Mouse (Mus musculus) CH12.LX (cell line): ENCODE measurements around the gene Pml. TPM values are rescaled to one million over a fixed set of nuclear protein-coding genes. Genes with fewer than 3 reads are reported as not detected.

Source experiments
- DNase-seq: peaks from one replicate; pipeline ENCODE4 v3.0.0-alpha.2; 2013; ENCODE audit errors: extremely low read depth
- H3K27ac ChIP-seq: 2 replicates; pipeline ENCODE4 v1.5.1; 2012; ENCODE audit warnings: low read depth, mild to moderate bottlenecking, control low read depth, moderate library complexity; ENCODE audit not compliant: insufficient read depth
- H3K27me3 ChIP-seq: replicated peaks from 2 replicates; pipeline ENCODE3; 2012; ENCODE audit warnings: inconsistent platforms
- H3K36me3 ChIP-seq, 2 experiments: replicated peaks in 1 of 2; 2 replicates each; pipeline versions ENCODE3 to v1.6.1; 2012; ENCODE audit warnings: inconsistent platforms in 1 of 2, low read length in 1 of 2, mild to moderate bottlenecking in 1 of 2, mixed read lengths in 1 of 2, moderate library complexity in 1 of 2; ENCODE audit not compliant: control insufficient read depth in 1 of 2, insufficient read depth in 1 of 2
- H3K4me1 ChIP-seq, 2 experiments: 2 replicates each; pipeline ENCODE4 v1.6.1; 2012; ENCODE audit warnings: inconsistent platforms in 1 of 2, moderate library complexity in 1 of 2; ENCODE audit not compliant: insufficient read depth in 2 of 2, control insufficient read depth in 1 of 2
- H3K4me2 ChIP-seq: 2 replicates; pipeline ENCODE4 v1.6.1; 2012; ENCODE audit warnings: low read depth, mild to moderate bottlenecking, control low read depth; ENCODE audit not compliant: poor library complexity, insufficient read depth, severe bottlenecking
- H3K4me3 ChIP-seq, 3 experiments: fragments of 150-350 bp in 1 of 3; sonication (generic) in 1 of 3; replicated peaks in 1 of 3; 2 replicates each; pipeline versions ENCODE3 to v1.5.1; 2011 to 2012; ENCODE audit warnings: low read depth in 2 of 3, low read length in 2 of 3, mild to moderate bottlenecking in 2 of 3, moderate library complexity in 2 of 3, control low read depth in 1 of 3, improper control_type of control experiment in 1 of 3, inconsistent platforms in 1 of 3, mixed read lengths in 1 of 3; ENCODE audit not compliant: poor library complexity in 1 of 3
- H3K79me2 ChIP-seq: replicated peaks from 2 replicates; pipeline ENCODE4 v1.6.1; 2012; ENCODE audit warnings: mild to moderate bottlenecking, moderate library complexity; ENCODE audit not compliant: control insufficient read depth, poor library complexity, insufficient read depth, severe bottlenecking; ENCODE audit errors: extremely low read depth
- H3K9ac ChIP-seq: 2 replicates; pipeline ENCODE4 v1.6.1; 2012; ENCODE audit warnings: low read depth, mild to moderate bottlenecking, control low read depth, moderate library complexity; ENCODE audit not compliant: insufficient read depth
- H3K9me3 ChIP-seq: replicated peaks from 2 replicates; pipeline ENCODE3; 2012; ENCODE audit warnings: low read length, inconsistent platforms, mixed read lengths
- BHLHE40 ChIP-seq: IDR thresholded peaks from 2 replicates; pipeline ENCODE4 v1.6.1; 2011; ENCODE audit warnings: mild to moderate bottlenecking, low read depth, low read length, improper control_type of control experiment
- CHD1 ChIP-seq: IDR thresholded peaks from 2 replicates; pipeline ENCODE4 v1.6.1; 2012; ENCODE audit warnings: low read depth, low read length, improper control_type of control experiment, inconsistent platforms
- CHD2 ChIP-seq: IDR thresholded peaks from 2 replicates; pipeline ENCODE4 v1.6.1; 2011; ENCODE audit warnings: low read length, improper control_type of control experiment
- CTCF ChIP-seq, 2 experiments: IDR thresholded peaks in 1 of 2; conservative IDR thresholded peaks in 1 of 2; 2 replicates each; pipeline ENCODE4 v1.5.1; 2011 to 2012; ENCODE audit warnings: low read depth in 2 of 2, low read length in 2 of 2, improper control_type of control experiment in 1 of 2, inconsistent platforms in 1 of 2, mild to moderate bottlenecking in 1 of 2, moderate library complexity in 1 of 2
- E2F4 ChIP-seq: IDR thresholded peaks from 2 replicates; pipeline ENCODE4 v1.6.1; 2011; ENCODE audit warnings: low read depth, low read length, improper control_type of control experiment; ENCODE audit not compliant: insufficient replicate concordance
- ELF1 ChIP-seq: IDR thresholded peaks from 2 replicates; pipeline ENCODE4 v1.6.1; 2014; ENCODE audit warnings: low read depth, mild to moderate bottlenecking, inconsistent platforms, low read length, improper control_type of control experiment
- EP300 ChIP-seq: IDR thresholded peaks from 2 replicates; pipeline ENCODE4 v1.6.1; 2011; ENCODE audit warnings: low read length, improper control_type of control experiment
- ETS1 ChIP-seq: conservative IDR thresholded peaks from 2 replicates; pipeline ENCODE4 v1.6.1; 2012; ENCODE audit warnings: low read depth, mild to moderate bottlenecking, inconsistent platforms, low read length, improper control_type of control experiment, moderate library complexity
- IRF4 ChIP-seq: IDR thresholded peaks from 2 replicates; pipeline ENCODE4 v1.6.1; 2014; ENCODE audit warnings: low read depth, mild to moderate bottlenecking, inconsistent platforms, low read length, improper control_type of control experiment
- JUN ChIP-seq: IDR thresholded peaks from 2 replicates; pipeline ENCODE4 v1.6.1; 2011; ENCODE audit warnings: low read depth, mild to moderate bottlenecking, low read length, improper control_type of control experiment, moderate library complexity; ENCODE audit not compliant: insufficient read depth
- JUND ChIP-seq: conservative IDR thresholded peaks from 2 replicates; pipeline ENCODE4 v1.6.1; 2011; ENCODE audit warnings: low read depth, low read length, improper control_type of control experiment
- KAT2A ChIP-seq: IDR thresholded peaks from 2 replicates; pipeline ENCODE4 v1.6.1; 2012; ENCODE audit warnings: low read length, improper control_type of control experiment, inconsistent platforms; ENCODE audit not compliant: insufficient replicate concordance
- MAZ ChIP-seq: IDR thresholded peaks from 2 replicates; pipeline ENCODE4 v1.6.1; 2012; ENCODE audit warnings: low read depth, mild to moderate bottlenecking, inconsistent platforms, low read length, improper control_type of control experiment, moderate library complexity
- MEF2A ChIP-seq: IDR thresholded peaks from 2 replicates; pipeline ENCODE4 v1.6.1; 2014; ENCODE audit warnings: low read depth, mild to moderate bottlenecking, inconsistent platforms, low read length, improper control_type of control experiment, borderline replicate concordance
- PAX5 ChIP-seq: IDR thresholded peaks from 2 replicates; pipeline ENCODE4 v1.6.1; 2012; ENCODE audit warnings: low read length, inconsistent platforms, mixed read lengths
- POLR2A ChIP-seq: IDR thresholded peaks from 2 replicates; pipeline ENCODE4 v1.6.1; 2011; ENCODE audit warnings: low read depth, mild to moderate bottlenecking, improper control_type of control experiment, low read length
- RAD21 ChIP-seq: IDR thresholded peaks from 2 replicates; pipeline ENCODE4 v1.6.1; 2011; ENCODE audit warnings: low read depth, mild to moderate bottlenecking, low read length, improper control_type of control experiment, moderate library complexity
- RCOR1 ChIP-seq: conservative IDR thresholded peaks from 2 replicates; pipeline ENCODE4 v1.6.1; 2012; ENCODE audit warnings: low read depth, mild to moderate bottlenecking, inconsistent platforms, low read length, improper control_type of control experiment
- SMC3 ChIP-seq: IDR thresholded peaks from 2 replicates; pipeline ENCODE4 v1.6.1; 2011; ENCODE audit warnings: low read depth, low read length, improper control_type of control experiment
- TBP ChIP-seq: conservative IDR thresholded peaks from 2 replicates; pipeline ENCODE4 v1.6.1; 2011; ENCODE audit warnings: low read depth, low read length, improper control_type of control experiment
- TCF12 ChIP-seq: IDR thresholded peaks from 2 replicates; pipeline ENCODE4 v1.6.1; 2014; ENCODE audit warnings: low read depth, mild to moderate bottlenecking, inconsistent platforms, low read length, improper control_type of control experiment
- UBTF ChIP-seq: IDR thresholded peaks from 2 replicates; pipeline ENCODE4 v1.6.1; 2012; ENCODE audit warnings: low read depth, mild to moderate bottlenecking, inconsistent platforms, low read length, improper control_type of control experiment, moderate library complexity
- ZNF384 ChIP-seq: IDR thresholded peaks from 2 replicates; pipeline ENCODE4 v1.6.1; 2012; ENCODE audit warnings: low read depth, low read length, improper control_type of control experiment, inconsistent platforms
- dilution Hi-C: fragments of 300-500 bp; cut with MboI; formaldehyde crosslinking; loops from 2 replicates; pipeline ENCODE4 v1.14.3; 2020; ENCODE audit warnings: low sequenced_read_pairs; ENCODE audit not compliant: extremely low pct_unique_long_range_greater_than_20kb, extremely low pct_ligation_motif_present
- in situ Hi-C: fragments of 300-500 bp; cut with MboI; formaldehyde crosslinking; loops from 3 replicates; pipeline ENCODE4 v1.14.3; 2019; ENCODE audit warnings: low sequenced_read_pairs, low pct_ligation_motif_present, low pct_unique_long_range_greater_than_20kb, mixed read lengths
- polyA plus RNA-seq: library from polyadenylated mRNA; unstranded; fragments of >175 nt; gene quantifications from 2 replicates; pipeline ENCODE4 v1.2.1, GENCODE M21; 2012; ENCODE audit warnings: low read depth; ENCODE audit not compliant: insufficient read length
- total RNA-seq, 2 experiments: library from RNA; depleted of rRNA; stranded (reverse); fragments of 300-350 nt in 1 of 2; fragments of >200 nt in 1 of 2; gene quantifications; 2 replicates each; pipeline ENCODE4 v1.2.3; 2012 to 2014

The Pml gene
- total and polyA plus RNA-seq, 3 experiments, result 8.3 to 56.9 (median 21.2) TPM

DNA sequence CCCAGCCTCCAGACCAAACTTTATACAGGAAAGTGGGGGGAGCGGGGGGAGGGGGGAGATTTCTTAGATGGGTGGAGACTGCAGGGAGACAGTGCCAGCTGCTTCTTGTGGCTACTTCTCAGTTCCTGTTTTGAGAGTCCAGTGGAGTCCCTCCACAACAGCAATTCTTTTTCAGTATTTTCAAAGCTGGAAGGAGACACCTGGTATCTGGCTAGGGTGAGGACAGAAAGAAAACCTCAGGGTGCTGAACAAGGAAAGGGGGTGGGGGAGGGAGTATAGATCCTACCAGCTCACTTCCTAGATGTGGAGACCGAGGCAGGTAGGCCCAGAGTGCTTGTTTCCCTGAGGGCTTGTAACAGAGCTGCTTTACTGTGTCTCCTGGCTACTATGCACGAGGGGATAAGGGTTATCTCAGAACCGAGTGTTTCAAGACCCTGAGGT is 17.0 kb upstream of the Pml start (continued):
- no peak for TF ChIP-seq E2F4
- TF ChIP-seq, all 38 proteins: peak for 27

DNA sequence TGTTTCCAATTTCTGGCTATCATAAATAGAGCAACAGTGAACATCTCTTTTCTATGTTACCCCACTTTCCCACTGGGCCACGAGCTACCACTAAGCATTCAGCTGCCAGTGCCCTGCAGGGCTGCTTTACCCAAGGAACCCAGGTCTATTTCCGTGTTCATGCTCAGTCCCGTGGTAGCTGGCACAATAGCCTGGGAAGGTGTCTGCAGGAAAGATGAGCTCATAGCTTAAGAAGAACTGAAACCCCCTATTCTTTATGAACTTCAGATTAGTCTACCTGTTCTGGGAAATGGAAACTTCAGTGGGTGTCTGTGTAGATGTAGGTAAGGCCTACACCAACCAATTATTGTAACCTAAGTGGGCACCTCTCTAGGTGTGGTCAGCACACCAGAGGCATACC is 15.8 kb upstream of the Pml start:
- Histone ChIP-seq H3K27me3 (no peaks in the 10 kb centered on the region), H3K4me3 (no peak overlapping the region), H3K4me2 (peak overlapping the region; percentile 68), H3K27ac (peak overlapping the region; percentile 73), H3K79me2 (peaks cover 3% of the 10 kb centered on the region), H3K36me3 (peaks cover 21 to 33% of the 10 kb centered on the region in 2 experiments), H3K9ac (no peak overlapping the region), H3K4me1 (peaks cover 21 to 82% of the 10 kb centered on the region in 2 experiments), H3K9me3 (no peaks in the 10 kb centered on the region)
- dilution Hi-C loops (no loop called here), in situ Hi-C loops (loop anchor here (25.0 kb wide), 1 partner anchor 453 kb away; no protein-coding TSS in a partner anchor)
- peak; percentile 88 for TF ChIP-seq IRF4
- TF ChIP-seq BHLHE40, result peak; percentile 70
- TF ChIP-seq JUN, result peak; percentile 89
- TF ChIP-seq ETS1, result peak; percentile 82
- peak; percentile 87 for TF ChIP-seq EP300
- TF ChIP-seq UBTF, result no peak
- TF ChIP-seq ZNF384, result no peak
- TF ChIP-seq SMC3, result no peak
- no peak for TF ChIP-seq CHD1
- no peak for TF ChIP-seq CTCF (conservative IDR thresholded peaks at IDR 0.05 in 1 of 2, IDR thresholded peaks at IDR 0.05 in 1 of 2; ENCODE audit: low read depth in 2 of 2, low read length in 2 of 2)
- TF ChIP-seq ELF1, result peak; percentile 68
- TF ChIP-seq MEF2A, result 0 out of 2 replicates have a peak, but pooled peaks have one; percentile 65
- peak; percentile 61 for TF ChIP-seq JUND
- 0 out of 2 replicates have a peak, but pooled peaks have one; percentile 60 for TF ChIP-seq TCF12
- DNase-seq, result no peak

DNA sequence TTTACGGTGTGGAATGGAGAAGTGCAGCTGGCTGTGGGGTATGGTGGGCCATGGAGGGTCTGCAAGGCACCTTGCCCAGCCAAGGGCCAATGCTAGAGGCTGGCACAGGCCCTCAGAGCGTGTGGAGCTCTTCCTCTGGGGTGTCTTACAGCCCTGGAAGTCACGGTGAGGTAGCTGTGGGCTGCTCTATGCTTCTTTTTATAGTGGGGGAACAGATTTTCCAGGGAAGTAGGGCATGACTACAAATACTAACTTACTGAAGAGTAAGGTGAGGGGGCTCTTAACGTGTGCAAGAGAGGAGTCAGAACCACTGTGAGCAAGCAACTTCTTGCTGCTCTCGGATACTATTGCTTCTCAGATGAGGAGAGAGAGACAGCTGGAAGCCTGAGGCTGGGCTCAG is 12.9 kb upstream of the Pml start:
- Histone ChIP-seq H3K9ac (no peak overlapping the region), H3K27ac (no peak overlapping the region), H3K79me2 (peaks cover 20% of the 10 kb centered on the region), H3K9me3 (no peaks in the 10 kb centered on the region)
- TF ChIP-seq IRF4 (no peak), RCOR1 (no peak), SMC3 (no peak), POLR2A (no peak), MAZ (no peak), MEF2A (no peak), BHLHE40 (no peak), TBP (no peak), RAD21 (no peak), JUND (no peak), KAT2A (no peak), CHD2 (no peak), PAX5 (no peak), UBTF (no peak), CHD1 (no peak)
- TF ChIP-seq, all 38 proteins: peak for 0
- no peak for DNase-seq
- Histone ChIP-seq H3K4me2 (no peak overlapping the region), H3K4me3 (no peak overlapping the region), H3K27me3 (no peaks in the 10 kb centered on the region), H3K36me3 (peaks cover 29 to 56% of the 10 kb centered on the region in 2 experiments), H3K4me1 (peaks cover 24 to 85% of the 10 kb centered on the region in 2 experiments)
- in situ Hi-C loops (loop anchor here (25.0 kb wide), 1 partner anchor 450 kb away; no protein-coding TSS in a partner anchor), dilution Hi-C loops (no loop called here)
